Mouse (Mus musculus) testis, adult 2 months (tissue): ENCODE measurements at regions not wholly inside any gene's neighbourhood (a gene's known extent, or its start where the extent isn't known, plus 50 kb on each side); places are given as distances from the start of the nearest gene placed in this dataset.

Experiments used
- CTCF ChIP-seq: fragments of 200-500 bp; IDR thresholded peaks from 2 replicates; pipeline ENCODE4 v1.5.1; 2012; ENCODE audit warnings: low read depth, mild to moderate bottlenecking, inconsistent platforms, low read length, moderate library complexity; ENCODE audit not compliant: control insufficient read depth, insufficient read depth, insufficient replicate concordance
- POLR2A ChIP-seq: fragments of 200-500 bp; IDR thresholded peaks from 2 replicates; pipeline ENCODE4 v1.6.1; 2012; ENCODE audit warnings: low read depth, mild to moderate bottlenecking, inconsistent platforms, low read length, moderate library complexity; ENCODE audit not compliant: control insufficient read depth

DNA sequence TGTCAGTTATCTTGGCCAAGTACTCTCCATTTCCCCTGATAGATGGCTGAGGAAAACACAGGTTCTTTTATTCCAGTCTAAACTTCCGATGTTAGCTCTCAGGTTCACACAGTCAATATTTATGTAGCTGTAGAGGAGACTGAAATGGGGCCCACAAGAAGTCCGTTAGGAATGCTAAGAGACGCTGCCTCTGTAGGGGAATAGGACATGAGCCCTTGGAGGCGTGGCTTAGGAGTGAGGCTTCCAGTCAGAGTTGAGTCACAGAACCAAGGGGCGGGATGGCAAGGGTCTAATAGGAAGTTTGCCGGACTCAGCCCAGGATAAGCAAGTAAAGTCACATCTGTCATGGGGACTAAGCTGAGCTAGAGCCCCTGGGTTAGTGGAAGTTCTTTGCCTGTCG, 150.5 kb downstream of the Bcl11b start:
- no peak for TF ChIP-seq POLR2A
- TF ChIP-seq CTCF, result no peak
